Mouse (Mus musculus): ENCODE measurements around the gene Prkca. TPM values are rescaled to one million over a fixed set of nuclear protein-coding genes. Genes with fewer than 3 reads are reported as not detected.

Prkca gene
- total and polyA plus RNA-seq, 3 experiments: 11.6 to 33.4 (median 32.2) TPM

GRCm38 (mm10) chr11:107983883-107984282 is 359.8 kb downstream of the Prkca start:
- no peak overlapping the region for H3K27ac ChIP-seq
- WGBS: 84% methylated on average over 12 of the region's 12 CpGs
- no peak for DNase-seq
- no peaks in the 10 kb centered on the region for H3K27me3 ChIP-seq (ENCODE audit: control insufficient read depth, insufficient read depth, low read length)
- no peak overlapping the region for H3K9ac ChIP-seq (ENCODE audit: low read depth, low read length)
- intact Hi-C loops (cut with DNase I): loop anchor here (10.0 kb wide), 1 partner anchor 79 kb away; no protein-coding TSS in a partner anchor
- no peaks in the 10 kb centered on the region for H3K36me3 ChIP-seq (ENCODE audit: control insufficient read depth, insufficient read depth, low read length)
- H3K4me1 ChIP-seq (ENCODE audit: control insufficient read depth, insufficient read depth, low read length): no peaks in the 10 kb centered on the region
- no peak for TF ChIP-seq POLR2A (IDR thresholded peaks at IDR 0.05; ENCODE audit: insufficient read depth, low read depth, low read length)
- no peak for TF ChIP-seq CTCF (IDR thresholded peaks at IDR 0.05)
- TF ChIP-seq EP300 (IDR thresholded peaks at IDR 0.05; ENCODE audit: insufficient read depth, low read depth, low read length): no peak
- no peak overlapping the region for H3K4me3 ChIP-seq
- no peaks in the 10 kb centered on the region for H3K79me2 ChIP-seq (replicated peaks; ENCODE audit: control insufficient read depth, insufficient read depth, low read length)

- TF ChIP-seq POLR2A (IDR thresholded peaks at IDR 0.05; ENCODE audit: insufficient read depth, low read depth, low read length) (no peak), EP300 (IDR thresholded peaks at IDR 0.05; ENCODE audit: insufficient read depth, low read depth, low read length) (no peak), CTCF (IDR thresholded peaks at IDR 0.05) (no peak)
These were observed 360.5 kb downstream of the Prkca start for GRCm38 (mm10) chr11:107983224-107983623.

GRCm38 (mm10) chr11:107982225-107982896 is 361.4 kb downstream of the Prkca start:
- TF ChIP-seq POLR2A (IDR thresholded peaks at IDR 0.05; ENCODE audit: insufficient read depth, low read depth, low read length): no peak
- TF ChIP-seq EP300 (IDR thresholded peaks at IDR 0.05; ENCODE audit: insufficient read depth, low read depth, low read length): peak; percentile 54; the same call in 1 of the 2 replicates
- peak; percentile 78 for TF ChIP-seq CTCF (IDR thresholded peaks at IDR 0.05)
- H3K4me3 ChIP-seq: no peak overlapping the region
- H3K27ac ChIP-seq: no peak overlapping the region
- H3K36me3 ChIP-seq (ENCODE audit: control insufficient read depth, insufficient read depth, low read length): no peaks in the 10 kb centered on the region
- intact Hi-C loops (cut with DNase I): loop anchor here (10.0 kb wide), 1 partner anchor 78 kb away; no protein-coding TSS in a partner anchor
- 35% methylated on average over 16 of the region's 16 CpGs for WGBS
- no peak overlapping the region for H3K9ac ChIP-seq (ENCODE audit: low read depth, low read length)
- no peaks in the 10 kb centered on the region for H3K27me3 ChIP-seq (ENCODE audit: control insufficient read depth, insufficient read depth, low read length)
- no peaks in the 10 kb centered on the region for H3K4me1 ChIP-seq (ENCODE audit: control insufficient read depth, insufficient read depth, low read length)
- DNase-seq: peak in 1 of 2 experiments; percentile 49
- no peaks in the 10 kb centered on the region for H3K79me2 ChIP-seq (replicated peaks; ENCODE audit: control insufficient read depth, insufficient read depth, low read length)

More at GRCm38 (mm10) chr11:107983224-107983623, 360.5 kb downstream of the Prkca start:
- no peaks in the 10 kb centered on the region for H3K27me3 ChIP-seq (ENCODE audit: control insufficient read depth, insufficient read depth, low read length)
- no peak overlapping the region for H3K4me3 ChIP-seq
- 68% methylated on average over 5 of the region's 5 CpGs for WGBS
- H3K27ac ChIP-seq: no peak overlapping the region
- no peaks in the 10 kb centered on the region for H3K36me3 ChIP-seq (ENCODE audit: control insufficient read depth, insufficient read depth, low read length)
- intact Hi-C loops (cut with DNase I): loop anchor here (10.0 kb wide), 1 partner anchor 78 kb away; no protein-coding TSS in a partner anchor
- no peaks in the 10 kb centered on the region for H3K4me1 ChIP-seq (ENCODE audit: control insufficient read depth, insufficient read depth, low read length)
- no peak for DNase-seq
- no peak overlapping the region for H3K9ac ChIP-seq (ENCODE audit: low read depth, low read length)
- H3K79me2 ChIP-seq (replicated peaks; ENCODE audit: control insufficient read depth, insufficient read depth, low read length): no peaks in the 10 kb centered on the region

GRCm38 (mm10) chr11:107979497-107980174 is 364.1 kb downstream of the Prkca start:
- 81% methylated on average over 22 of the region's 22 CpGs for WGBS
- H3K4me1 ChIP-seq (ENCODE audit: control insufficient read depth, insufficient read depth, low read length): no peaks in the 10 kb centered on the region
- no peak overlapping the region for H3K9ac ChIP-seq (ENCODE audit: low read depth, low read length)
- H3K27me3 ChIP-seq (ENCODE audit: control insufficient read depth, insufficient read depth, low read length): no peaks in the 10 kb centered on the region
- no peak for DNase-seq
- no peak overlapping the region for H3K4me3 ChIP-seq
- no peaks in the 10 kb centered on the region for H3K79me2 ChIP-seq (replicated peaks; ENCODE audit: control insufficient read depth, insufficient read depth, low read length)
- H3K27ac ChIP-seq: no peak overlapping the region
- intact Hi-C loops (cut with DNase I): loop anchor here (10.0 kb wide), 1 partner anchor 75 kb away; no protein-coding TSS in a partner anchor
- H3K36me3 ChIP-seq (ENCODE audit: control insufficient read depth, insufficient read depth, low read length): no peaks in the 10 kb centered on the region
- TF ChIP-seq CTCF (IDR thresholded peaks at IDR 0.05) (no peak), EP300 (IDR thresholded peaks at IDR 0.05; ENCODE audit: insufficient read depth, low read depth, low read length) (no peak), POLR2A (IDR thresholded peaks at IDR 0.05; ENCODE audit: insufficient read depth, low read depth, low read length) (no peak)

GRCm38 (mm10) chr11:107969943-107970342 is 373.8 kb downstream of the Prkca start:
- H3K36me3 ChIP-seq (ENCODE audit: control insufficient read depth, insufficient read depth, low read length): no peaks in the 10 kb centered on the region
- intact Hi-C loops (cut with DNase I): no loop called here
- H3K27me3 ChIP-seq (ENCODE audit: control insufficient read depth, insufficient read depth, low read length): no peaks in the 10 kb centered on the region
- DNase-seq: no peak
- TF ChIP-seq CTCF (IDR thresholded peaks at IDR 0.05) (no peak), POLR2A (IDR thresholded peaks at IDR 0.05; ENCODE audit: insufficient read depth, low read depth, low read length) (no peak), EP300 (IDR thresholded peaks at IDR 0.05; ENCODE audit: insufficient read depth, low read depth, low read length) (no peak)
- 92% methylated on average over 10 of the region's 10 CpGs for WGBS
- no peak overlapping the region for H3K9ac ChIP-seq (ENCODE audit: low read depth, low read length)
- no peak overlapping the region for H3K27ac ChIP-seq
- H3K4me3 ChIP-seq: no peak overlapping the region
- H3K4me1 ChIP-seq (ENCODE audit: control insufficient read depth, insufficient read depth, low read length): no peaks in the 10 kb centered on the region
- no peaks in the 10 kb centered on the region for H3K79me2 ChIP-seq (replicated peaks; ENCODE audit: control insufficient read depth, insufficient read depth, low read length)

GRCm38 (mm10) chr11:107968147-107968546 is 375.6 kb downstream of the Prkca start:
- DNase-seq: no peak
- H3K9ac ChIP-seq (ENCODE audit: low read depth, low read length): no peak overlapping the region
- intact Hi-C loops (cut with DNase I): no loop called here
- no peak overlapping the region for H3K27ac ChIP-seq
- H3K4me1 ChIP-seq (ENCODE audit: control insufficient read depth, insufficient read depth, low read length): no peaks in the 10 kb centered on the region
- no peak for TF ChIP-seq EP300 (IDR thresholded peaks at IDR 0.05; ENCODE audit: insufficient read depth, low read depth, low read length)
- no peak for TF ChIP-seq POLR2A (IDR thresholded peaks at IDR 0.05; ENCODE audit: insufficient read depth, low read depth, low read length)
- no peak for TF ChIP-seq CTCF (IDR thresholded peaks at IDR 0.05)
- no peaks in the 10 kb centered on the region for H3K27me3 ChIP-seq (ENCODE audit: control insufficient read depth, insufficient read depth, low read length)
- H3K36me3 ChIP-seq (ENCODE audit: control insufficient read depth, insufficient read depth, low read length): no peaks in the 10 kb centered on the region
- no peak overlapping the region for H3K4me3 ChIP-seq
- 78% methylated on average over 13 of the region's 13 CpGs for WGBS
- H3K79me2 ChIP-seq (replicated peaks; ENCODE audit: control insufficient read depth, insufficient read depth, low read length): no peaks in the 10 kb centered on the region

Measured in heart, adult 2 months (tissue).